Mouse (Mus musculus): ENCODE data around the gene Olfr1357.

DNA sequence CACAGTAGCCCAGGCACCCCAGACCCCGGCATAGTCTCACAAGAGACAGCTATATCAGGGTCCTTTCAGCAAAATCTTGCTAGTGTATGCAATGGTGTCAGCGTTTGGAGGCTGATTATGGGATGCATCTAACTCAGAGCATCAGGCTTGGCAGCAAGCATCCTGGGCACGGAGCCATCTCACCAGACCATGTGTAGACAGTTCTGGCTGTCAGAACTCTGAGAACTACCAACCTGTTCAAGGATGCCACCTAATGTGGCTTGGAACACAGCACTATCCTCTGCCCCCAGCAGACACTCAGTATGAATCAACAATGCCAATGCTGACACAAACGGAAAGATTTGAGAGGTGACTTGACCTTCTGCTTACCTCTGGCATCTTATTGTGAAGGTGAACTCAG lies 12.3 kb upstream of the Olfr1357 start:
- no peak for TF ChIP-seq CTCF (IDR thresholded peaks at IDR 0.05; ENCODE audit: low read depth, low read length)
- no peak for TF ChIP-seq GATA1 (IDR thresholded peaks at IDR 0.05; ENCODE audit: borderline replicate concordance, low read length)
- TF ChIP-seq POLR2AphosphoS5 (IDR thresholded peaks at IDR 0.05; ENCODE audit: insufficient replicate concordance, low read depth, low read length): no peak
- no peak for TF ChIP-seq GATA2 (IDR thresholded peaks at IDR 0.05; ENCODE audit: borderline replicate concordance, low read depth, low read length)
- TF ChIP-seq TAL1 (conservative IDR thresholded peaks at IDR 0.05; ENCODE audit: low read depth, low read length): no peak

All from G1E (cell line).